Mouse (Mus musculus) hindbrain, embryonic 15.5 days (tissue): ENCODE measurements around the gene Trp53. TPM values are rescaled to one million over a fixed set of nuclear protein-coding genes. Genes with fewer than 3 reads are reported as not detected.
"Not testable (repeated sequence)": the region's sequence is repeated elsewhere in the genome, so short reads cannot be mapped to it uniquely, and the experiment has no call there.

ENCODE experiments used
- ATAC-seq: fragments of 200-750 bp; cut with Nextera tagmentation; 2 replicates; pipeline ENCODE4 v1.8.0; 2017; ENCODE audit warnings: low read depth, moderate number of reproducible peaks, moderate TSS enrichment; ENCODE audit not compliant: low FRiP score
- H3K27ac ChIP-seq: fragments of 300-500 bp; sonication (generic); replicated peaks from 2 replicates; pipeline ENCODE4 v1.5.1; 2015; ENCODE audit warnings: mild to moderate bottlenecking, inconsistent platforms
- H3K27me3 ChIP-seq: fragments of 300-500 bp; sonication (generic); 2 replicates; pipeline ENCODE4 v1.6.1; 2015; ENCODE audit warnings: control low read depth, inconsistent platforms
- H3K36me3 ChIP-seq: fragments of 300-500 bp; sonication (generic); 2 replicates; pipeline ENCODE4 v1.6.1; 2015; ENCODE audit warnings: control low read depth, inconsistent platforms
- H3K4me1 ChIP-seq: fragments of 300-500 bp; sonication (generic); replicated peaks from 2 replicates; pipeline ENCODE4 v1.6.1; 2015; ENCODE audit warnings: control low read depth, inconsistent platforms
- H3K4me2 ChIP-seq: fragments of 300-500 bp; sonication (generic); 2 replicates; pipeline ENCODE4 v1.6.1; 2015; ENCODE audit warnings: moderate library complexity, mild to moderate bottlenecking, inconsistent platforms
- H3K4me3 ChIP-seq: fragments of 300-500 bp; sonication (generic); 2 replicates; pipeline ENCODE4 v1.5.1; 2015; ENCODE audit warnings: mild to moderate bottlenecking, inconsistent platforms
- H3K9ac ChIP-seq: fragments of 300-500 bp; sonication (generic); 2 replicates; pipeline ENCODE4 v1.6.1; 2015; ENCODE audit warnings: inconsistent platforms
- H3K9me3 ChIP-seq: fragments of 300-500 bp; sonication (generic); 2 replicates; pipeline ENCODE4 v1.6.1; 2016; ENCODE audit warnings: control low read depth, inconsistent platforms
- WGBS: fragments of 180-500 bp; shearing (Covaris S2); methylation state at CpG from one replicate; pipeline ENCODE4 v1.1.7; 2015; 5-methylcytosine and 5-hydroxymethylcytosine counted together
- polyA plus RNA-seq: library from polyadenylated mRNA; unstranded; fragments of >200 nt; fragmentation: Nextera tagmentation; extraction: Ambion mirVana; gene quantifications from 2 replicates; pipeline ENCODE4 v1.2.1, GENCODE M21; 2015

Gene Trp53
- polyA plus RNA-seq, 1 experiment from 2014 or later = 64.2 TPM

GRCm38 (mm10) chr11:69604795-69605664 lies 24.9 kb downstream of the Trp53 start:
- 0% methylated on average over 57 of the region's 73 CpGs for WGBS
- Histone ChIP-seq H3K27ac (peak overlapping the region; percentile 67), H3K4me3 (peak overlapping the region; percentile 65), H3K36me3 (peaks cover 16% of the 10 kb centered on the region), H3K9me3 (no peaks in the 10 kb centered on the region), H3K4me1 (peaks cover 45% of the 10 kb centered on the region), H3K4me2 (peak overlapping the region; percentile 83), H3K9ac (peak overlapping the region; percentile 74), H3K27me3 (no peaks in the 10 kb centered on the region)
- ATAC-seq = peak; percentile 47

DNA sequence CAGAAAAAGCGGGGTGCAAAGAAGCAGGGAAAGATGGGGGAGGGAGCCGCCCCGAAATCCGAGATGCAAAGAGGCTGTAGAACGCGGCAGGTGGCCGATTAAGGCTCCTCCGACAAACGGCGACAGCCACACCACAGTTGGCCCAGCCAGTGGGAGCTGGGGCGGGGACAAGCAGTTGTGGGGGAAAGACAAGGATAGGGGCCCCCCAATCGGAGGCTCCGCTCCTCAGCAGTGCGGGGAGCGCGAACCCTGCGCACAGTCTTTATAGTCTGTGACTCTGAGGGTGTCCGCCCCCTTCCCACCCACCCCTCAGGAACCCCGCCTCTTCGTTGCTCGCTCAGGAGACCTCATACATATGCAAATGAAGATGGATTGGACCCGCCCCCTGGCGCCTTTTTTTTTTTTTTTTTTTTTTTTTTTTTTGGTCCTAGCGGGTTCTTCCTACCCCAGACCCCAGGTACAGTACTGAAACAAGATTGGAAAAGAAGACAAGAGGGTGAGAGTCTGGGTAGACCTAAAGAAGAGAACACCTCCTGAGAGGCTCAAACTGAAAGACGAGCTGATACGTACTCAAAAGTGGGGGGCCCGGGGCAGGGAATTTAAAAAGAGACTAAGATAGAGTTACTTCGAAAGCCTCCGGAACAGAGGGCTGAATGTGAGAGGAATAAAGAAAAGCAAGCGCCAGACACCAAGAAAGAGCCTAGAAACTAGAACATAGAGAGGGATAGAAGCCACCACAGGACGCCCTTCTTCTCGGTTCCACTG lies 25.7 kb downstream of the Trp53 start, which contains the start of gene Atp1b2:
Atp1b2 (minus strand) TSS at position 217 of the 765 bp plus-strand sequence.
- peak; percentile 93 for ATAC-seq
- Histone ChIP-seq H3K4me2 (peak within 1 kb of the TSS; percentile 83), H3K9ac (peak within 1 kb of the TSS; percentile 74), H3K36me3 (peaks cover 9% of the 10 kb centered on the region), H3K9me3 (no peaks in the 10 kb centered on the region), H3K4me3 (peak within 1 kb of the TSS; percentile 65), H3K27me3 (no peaks in the 10 kb centered on the region), H3K27ac (peak within 1 kb of the TSS; percentile 67), H3K4me1 (peaks cover 36% of the 10 kb centered on the region)
- 3% methylated on average over 32 of the region's 32 CpGs for WGBS

DNA sequence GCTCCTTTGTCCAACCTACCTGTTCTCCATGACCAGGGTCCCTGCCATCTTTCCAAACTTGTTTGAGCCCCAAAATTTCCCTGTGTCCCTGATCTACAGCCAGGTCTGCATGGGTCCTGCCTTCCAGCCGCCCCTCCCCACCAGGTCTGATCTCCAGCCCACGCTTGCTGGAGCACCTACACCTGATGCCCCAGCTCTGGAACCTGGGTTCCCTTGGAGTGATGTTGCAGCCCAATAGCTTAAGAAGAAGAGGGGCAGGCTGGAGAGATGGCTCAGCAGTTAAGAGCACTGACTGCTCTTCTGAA lies 26.3 kb downstream of the Trp53 start:
- Histone ChIP-seq H3K36me3 (peaks cover 9% of the 10 kb centered on the region), H3K4me3 (peak overlapping the region; percentile 65), H3K27ac (peak overlapping the region; percentile 42), H3K4me1 (peaks cover 35% of the 10 kb centered on the region), H3K27me3 (no peaks in the 10 kb centered on the region), H3K9ac (no peak overlapping the region), H3K4me2 (peak overlapping the region; percentile 83), H3K9me3 (no peaks in the 10 kb centered on the region)
- WGBS = 47% methylated on average over 2 of the region's 2 CpGs
- no peak for ATAC-seq

- Histone ChIP-seq H3K27ac (no peak overlapping the region), H3K9me3 (no peaks in the 10 kb centered on the region), H3K4me3 (no peak overlapping the region), H3K9ac (no peak overlapping the region), H3K27me3 (no peaks in the 10 kb centered on the region), H3K4me1 (peaks cover 32% of the 10 kb centered on the region), H3K36me3 (peaks cover 5% of the 10 kb centered on the region), H3K4me2 (no peak overlapping the region)
- ATAC-seq = no peak
- WGBS = 86% methylated on average over 2 of the region's 2 CpGs
These were observed 26.7 kb downstream of the Trp53 start for GRCm38 (mm10) chr11:69606832-69607231.

DNA sequence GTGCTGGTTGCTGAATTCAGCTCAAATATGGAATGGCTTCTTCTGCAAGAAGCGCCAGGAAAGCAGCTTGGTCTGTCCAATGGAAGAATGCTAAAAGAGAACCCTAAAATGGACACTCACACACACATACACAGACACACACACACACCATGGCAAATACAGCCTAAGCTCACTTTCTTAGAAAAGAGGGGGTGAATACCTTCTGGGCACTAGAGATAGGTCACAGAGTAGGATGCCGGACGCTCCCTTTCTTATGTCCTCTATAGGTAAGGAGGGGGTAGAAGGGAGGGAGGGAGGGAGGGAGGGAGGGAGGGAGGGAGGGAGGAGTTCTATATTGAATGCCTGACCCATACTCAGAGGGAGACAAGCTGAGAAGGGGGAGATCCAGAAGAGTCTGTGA lies 28.4 kb downstream of the Trp53 start:
- Histone ChIP-seq H3K4me3 (no peak overlapping the region), H3K4me1 (peaks cover 17% of the 10 kb centered on the region), H3K27me3 (no peaks in the 10 kb centered on the region), H3K9ac (no peak overlapping the region), H3K4me2 (no peak overlapping the region), H3K9me3 (no peaks in the 10 kb centered on the region), H3K36me3 (no peaks in the 10 kb centered on the region), H3K27ac (no peak overlapping the region)
- ATAC-seq = no peak
- WGBS = 86% methylated on average over 3 of the region's 3 CpGs

GRCm38 (mm10) chr11:69609416-69609815 lies 29.3 kb downstream of the Trp53 start:
- 59% methylated on average over 7 of the region's 7 CpGs for WGBS
- Histone ChIP-seq H3K36me3 (no peaks in the 10 kb centered on the region), H3K4me1 (peaks cover 11% of the 10 kb centered on the region), H3K27me3 (no peaks in the 10 kb centered on the region), H3K4me3 (no peak overlapping the region), H3K9ac (no peak overlapping the region), H3K9me3 (no peaks in the 10 kb centered on the region), H3K27ac (no peak overlapping the region), H3K4me2 (no peak overlapping the region)
- ATAC-seq = no peak

DNA sequence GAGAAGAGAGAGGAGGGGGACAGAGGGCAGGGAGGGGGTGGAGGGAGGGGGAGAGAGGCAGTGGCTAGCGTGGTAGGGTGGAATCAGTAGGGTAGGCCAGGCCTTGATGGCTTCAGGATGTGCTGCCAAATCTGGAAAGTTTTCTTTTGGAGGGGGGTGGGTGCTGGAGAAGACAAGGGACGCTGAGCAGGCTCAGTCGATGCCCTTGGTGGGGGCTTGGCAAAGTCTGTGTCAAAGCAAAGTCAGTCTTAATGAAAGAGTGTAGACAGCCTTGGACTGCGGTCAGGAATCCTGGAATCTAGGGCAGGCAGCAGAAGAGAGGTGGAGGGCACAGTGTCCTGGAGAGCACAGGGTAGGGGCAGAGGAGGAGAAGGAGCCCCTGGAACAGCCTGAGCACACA lies 30.7 kb downstream of the Trp53 start:
- Histone ChIP-seq H3K36me3 (no peaks in the 10 kb centered on the region), H3K9me3 (no peaks in the 10 kb centered on the region), H3K4me3 (no peak overlapping the region), H3K9ac (no peak overlapping the region), H3K4me2 (no peak overlapping the region), H3K27me3 (no peaks in the 10 kb centered on the region), H3K4me1 (0 out of 2 replicates have a peak, but pooled peaks cover 10% of the 10 kb centered on the region), H3K27ac (no peak overlapping the region)
- ATAC-seq = no peak
- 49% methylated on average over 4 of the region's 4 CpGs for WGBS

DNA sequence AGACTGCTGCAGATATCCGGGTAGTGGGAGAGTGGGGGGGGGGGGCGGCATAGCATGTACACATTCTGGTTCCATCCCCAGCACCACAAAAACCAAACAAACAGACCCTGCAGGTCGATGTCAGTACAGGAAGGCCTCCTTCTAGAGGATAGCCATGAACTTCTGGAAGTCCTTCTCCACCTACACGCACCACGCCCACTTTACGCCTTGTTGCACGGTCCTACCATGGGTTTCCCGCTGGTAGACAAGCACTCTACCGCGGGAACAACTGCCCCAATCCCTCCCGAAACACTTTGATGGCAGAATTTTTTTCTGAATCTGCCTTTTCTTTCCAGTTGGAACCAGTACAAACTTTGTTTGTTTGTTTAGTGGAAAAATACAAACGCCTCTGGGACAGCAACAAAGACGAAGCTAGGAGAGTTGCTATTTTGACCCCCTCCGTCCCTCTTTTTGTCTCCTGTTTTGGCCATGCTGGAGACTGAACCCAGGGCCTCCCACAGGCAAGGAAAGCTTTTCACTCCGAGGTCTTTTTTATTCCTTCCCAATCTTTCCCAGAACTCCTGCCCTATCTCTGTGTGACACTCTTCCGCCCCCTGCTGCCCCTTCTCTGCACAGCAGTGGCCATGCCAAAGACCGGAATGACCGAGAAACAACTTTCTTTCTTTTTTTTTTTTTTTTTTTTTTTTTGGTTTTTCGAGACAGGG lies 33.5 kb downstream of the Trp53 start:
- Histone ChIP-seq H3K36me3 (no peaks in the 10 kb centered on the region), H3K4me3 (no peak overlapping the region), H3K9ac (no peak overlapping the region), H3K4me2 (peak overlapping the region; percentile 18; the same call in 1 of the 2 replicates), H3K9me3 (no peaks in the 10 kb centered on the region), H3K27ac (no peak overlapping the region; the same call in 1 of the 2 replicates), H3K4me1 (0 out of 2 replicates have a peak, but pooled peaks cover 5% of the 10 kb centered on the region), H3K27me3 (no peaks in the 10 kb centered on the region)
- peak; percentile 61; the same call in 1 of the 2 replicates for ATAC-seq
- 10% methylated on average over 19 of the region's 19 CpGs for WGBS

GRCm38 (mm10) chr11:69614257-69614588 lies 34.1 kb downstream of the Trp53 start:
- WGBS = 47% methylated on average over 11 of the region's 11 CpGs
- H3K27ac ChIP-seq, H3K9ac ChIP-seq, H3K9me3 ChIP-seq, H3K27me3 ChIP-seq, H3K4me2 ChIP-seq, H3K4me3 ChIP-seq, H3K36me3 ChIP-seq, ATAC-seq, H3K4me1 ChIP-seq: not testable (repeated sequence)

DNA sequence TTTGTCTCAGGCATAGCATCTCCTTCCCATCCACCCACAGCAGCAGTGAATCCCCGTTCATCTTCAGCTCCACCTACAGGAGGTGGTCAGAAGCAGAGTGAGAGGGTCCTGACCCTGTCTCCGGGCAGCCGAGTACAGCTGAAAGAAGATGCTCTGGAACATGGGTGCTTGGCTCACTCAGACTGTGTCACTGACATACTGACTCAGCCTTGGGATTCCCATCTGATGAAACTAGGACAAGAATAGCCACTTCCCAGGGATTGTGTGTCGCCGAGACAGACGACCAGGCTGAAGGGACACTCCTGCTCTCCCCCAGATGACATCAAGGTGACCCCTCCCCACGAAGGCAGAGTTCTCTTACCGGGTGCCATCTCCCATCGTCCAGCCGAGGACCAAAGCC lies 36.6 kb downstream of the Trp53 start:
- WGBS = 48% methylated on average over 10 of the region's 10 CpGs
- Histone ChIP-seq H3K4me1 (peaks cover 10% of the 10 kb centered on the region), H3K27me3 (no peaks in the 10 kb centered on the region)

DNA sequence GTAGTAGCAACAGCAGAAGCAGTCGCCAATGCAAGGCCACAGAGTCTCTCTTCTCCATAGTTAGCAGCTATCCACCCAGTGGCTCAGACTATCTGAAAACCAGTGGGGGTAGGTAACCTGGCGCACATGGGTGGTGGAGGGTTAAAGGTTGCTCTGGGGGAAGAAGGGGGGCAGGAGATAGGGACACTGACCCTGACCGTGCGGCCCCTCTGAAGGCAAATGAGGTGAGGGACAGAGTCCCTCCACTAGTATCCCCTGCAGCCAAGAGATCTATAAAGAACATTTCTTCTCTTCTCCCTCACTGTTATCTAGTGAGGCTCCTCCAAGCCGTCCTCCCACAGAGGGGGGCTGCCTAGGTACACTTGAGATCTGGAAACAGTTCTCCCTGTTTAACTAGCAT lies 37.6 kb downstream of the Trp53 start, which contains the start of gene Shbg:
Shbg (minus strand) TSS at position 101 of the 400 bp plus-strand sequence.
- no peak within 1 kb of the TSS for H3K9ac ChIP-seq
- H3K9me3 ChIP-seq = no peaks in the 10 kb centered on the region
- no peak within 1 kb of the TSS for H3K27ac ChIP-seq
- H3K36me3 ChIP-seq = no peaks in the 10 kb centered on the region
- no peak within 1 kb of the TSS for H3K4me3 ChIP-seq
- H3K27me3 ChIP-seq = no peaks in the 10 kb centered on the region
- WGBS = 77% methylated on average over 5 of the region's 5 CpGs
- peaks cover 16% of the 10 kb centered on the region for H3K4me1 ChIP-seq
- ATAC-seq = no peak
- no peak within 1 kb of the TSS for H3K4me2 ChIP-seq

More for the DNA sequence above, 36.6 kb downstream of the Trp53 start:
- Histone ChIP-seq H3K9ac (no peak overlapping the region), H3K4me2 (no peak overlapping the region), H3K9me3 (no peaks in the 10 kb centered on the region), H3K27ac (no peak overlapping the region), H3K36me3 (no peaks in the 10 kb centered on the region), H3K4me3 (no peak overlapping the region)
- ATAC-seq = no peak
